Mouse (Mus musculus): ENCODE measurements at regions not wholly inside any gene's neighbourhood (a gene's known extent, or its start where the extent isn't known, plus 50 kb on each side); places are given as distances from the start of the nearest gene placed in this dataset.

DNA sequence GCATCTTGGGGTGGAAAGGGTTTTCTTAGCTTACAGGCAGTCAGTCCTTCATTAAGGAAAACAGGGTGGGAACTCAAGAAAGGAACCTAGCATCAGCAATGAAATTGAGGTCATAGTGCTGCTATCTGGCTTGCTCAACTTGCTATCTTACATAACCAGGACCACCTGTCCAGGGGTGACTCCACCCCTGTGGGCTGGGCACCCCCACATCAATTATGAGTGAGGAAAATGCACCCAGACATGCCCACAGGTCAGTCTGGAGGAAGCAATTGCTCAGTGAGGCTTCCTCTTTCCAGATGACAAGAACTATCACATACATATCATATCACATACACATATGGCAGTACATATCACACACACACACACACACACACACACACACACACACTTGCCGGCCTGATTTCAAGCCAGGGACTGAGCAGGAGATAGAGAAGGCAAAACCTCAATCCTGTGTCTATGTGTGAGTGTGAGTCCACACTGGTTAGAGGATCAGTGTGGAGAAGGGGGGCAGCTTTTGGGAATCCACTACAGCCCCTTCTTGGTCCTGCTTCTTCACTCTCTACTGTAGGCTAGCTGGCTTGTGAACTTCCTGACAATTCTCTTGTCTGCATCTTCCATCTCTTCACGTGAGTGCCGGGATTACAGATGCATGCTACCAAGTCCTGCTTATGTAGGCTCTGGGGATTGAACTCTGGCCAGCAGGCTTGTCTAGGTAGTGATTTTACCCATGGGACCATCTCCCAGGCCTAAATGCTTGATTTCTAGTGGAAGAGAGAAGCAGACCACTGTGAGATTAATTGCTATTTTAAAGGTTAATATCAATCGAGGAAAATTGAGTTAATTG is 96.4 kb upstream of the Pgrmc2 start:
- Histone ChIP-seq H3K4me3 (replicated peaks; ENCODE audit: low read depth, low read length) (no peak overlapping the region), H3K9ac (ENCODE audit: low read depth, low read length) (no peak overlapping the region), H3K27me3 (ENCODE audit: insufficient read depth, low read length) (no peaks in the 10 kb centered on the region), H3K36me3 (ENCODE audit: insufficient read depth, low read length) (no peaks in the 10 kb centered on the region), H3K4me2 (ENCODE audit: low read length) (no peak overlapping the region), H3K27ac (no peak overlapping the region), H3K4me1 (replicated peaks; ENCODE audit: insufficient read depth, low read length) (0 out of 2 replicates have a peak, but pooled peaks cover 6% of the 10 kb centered on the region), H3K9me3 (replicated peaks; ENCODE audit: low read length) (no peaks in the 10 kb centered on the region)
- no peak for ATAC-seq (replicated peaks; ENCODE audit: low FRiP score, low read depth)
- no peak for DNase-seq (ENCODE audit: low spot score)
- no peak for TF ChIP-seq CTCF (IDR thresholded peaks at IDR 0.05; ENCODE audit: low read depth)
- WGBS, result 72% methylated on average over 4 of the region's 4 CpGs

- Histone ChIP-seq H3K4me2 (ENCODE audit: low read length) (no peak overlapping the region), H3K4me1 (replicated peaks; ENCODE audit: insufficient read depth, low read length) (0 out of 2 replicates have a peak, but pooled peaks cover 5% of the 10 kb centered on the region), H3K27ac (no peak overlapping the region), H3K4me3 (replicated peaks; ENCODE audit: low read depth, low read length) (no peak overlapping the region), H3K36me3 (ENCODE audit: insufficient read depth, low read length) (no peaks in the 10 kb centered on the region), H3K9ac (ENCODE audit: low read depth, low read length) (no peak overlapping the region), H3K9me3 (replicated peaks; ENCODE audit: low read length) (no peaks in the 10 kb centered on the region), H3K27me3 (ENCODE audit: insufficient read depth, low read length) (no peaks in the 10 kb centered on the region)
- TF ChIP-seq CTCF (IDR thresholded peaks at IDR 0.05; ENCODE audit: low read depth), result no peak
- ATAC-seq (replicated peaks; ENCODE audit: low FRiP score, low read depth) (no peak), DNase-seq (ENCODE audit: low spot score) (no peak)
Observed at GRCm38 (mm10) chr3:41177124-41177523, 94.3 kb upstream of the Pgrmc2 start.

DNA sequence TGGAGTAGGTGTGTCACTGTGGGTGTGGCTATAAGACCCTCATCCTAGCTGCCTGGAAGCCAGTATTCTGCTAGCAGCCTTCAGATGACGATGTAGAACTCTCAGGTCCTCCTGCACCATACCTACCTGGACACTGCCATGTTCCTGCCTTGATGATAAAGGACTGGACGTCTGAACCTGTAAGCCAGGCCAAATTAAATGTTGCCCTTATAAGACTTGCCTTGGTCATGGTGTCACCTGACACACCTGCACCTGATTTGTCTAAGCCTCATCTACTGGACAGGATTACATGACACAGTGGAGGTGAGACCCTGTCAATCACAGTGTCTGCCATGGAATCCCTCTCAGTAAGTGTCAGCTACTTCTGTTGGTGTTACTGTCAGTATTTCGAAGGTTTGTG is 92.5 kb upstream of the Pgrmc2 start:
- H3K9me3 ChIP-seq (replicated peaks; ENCODE audit: low read length), result no peaks in the 10 kb centered on the region
- ATAC-seq (replicated peaks; ENCODE audit: low FRiP score, low read depth) (no peak), DNase-seq (ENCODE audit: low spot score) (no peak)
- H3K27ac ChIP-seq, result no peak overlapping the region
- H3K4me2 ChIP-seq (ENCODE audit: low read length), result no peak overlapping the region
- no peak for TF ChIP-seq CTCF (IDR thresholded peaks at IDR 0.05; ENCODE audit: low read depth)
- no peaks in the 10 kb centered on the region for H3K27me3 ChIP-seq (ENCODE audit: insufficient read depth, low read length)
- no peaks in the 10 kb centered on the region for H3K36me3 ChIP-seq (ENCODE audit: insufficient read depth, low read length)
- H3K4me1 ChIP-seq (replicated peaks; ENCODE audit: insufficient read depth, low read length), result 0 out of 2 replicates have a peak, but pooled peaks cover 5% of the 10 kb centered on the region
- no peak overlapping the region for H3K9ac ChIP-seq (ENCODE audit: low read depth, low read length)
- no peak overlapping the region for H3K4me3 ChIP-seq (replicated peaks; ENCODE audit: low read depth, low read length)
- 88% methylated on average over 3 of the region's 3 CpGs for WGBS

- ATAC-seq (replicated peaks; ENCODE audit: low FRiP score, low read depth), result no peak; the same call in 1 of the 2 replicates
Observed at GRCm38 (mm10) chr3:41173561-41173960, 90.7 kb upstream of the Pgrmc2 start.

GRCm38 (mm10) chr3:41172306-41173215 is 89.7 kb upstream of the Pgrmc2 start:
- ATAC-seq (replicated peaks; ENCODE audit: low FRiP score, low read depth), result no peak
- WGBS, result 43% methylated on average over 11 of the region's 11 CpGs

More at GRCm38 (mm10) chr3:41173561-41173960, 90.7 kb upstream of the Pgrmc2 start:
- no peaks in the 10 kb centered on the region for H3K9me3 ChIP-seq (replicated peaks; ENCODE audit: low read length)
- H3K27me3 ChIP-seq (ENCODE audit: insufficient read depth, low read length), result no peaks in the 10 kb centered on the region
- DNase-seq (ENCODE audit: low spot score), result no peak
- H3K9ac ChIP-seq (ENCODE audit: low read depth, low read length), result no peak overlapping the region
- no peak overlapping the region for H3K4me3 ChIP-seq (replicated peaks; ENCODE audit: low read depth, low read length)
- H3K36me3 ChIP-seq (ENCODE audit: insufficient read depth, low read length), result no peaks in the 10 kb centered on the region
- H3K4me1 ChIP-seq (replicated peaks; ENCODE audit: insufficient read depth, low read length), result 0 out of 2 replicates have a peak, but pooled peaks cover 5% of the 10 kb centered on the region
- no peak overlapping the region for H3K27ac ChIP-seq
- 31% methylated on average over 6 of the region's 6 CpGs for WGBS
- H3K4me2 ChIP-seq (ENCODE audit: low read length), result peak overlapping the region; percentile 5; the same call in 1 of the 2 replicates
- no peak for TF ChIP-seq CTCF (IDR thresholded peaks at IDR 0.05; ENCODE audit: low read depth)

GRCm38 (mm10) chr3:41171772-41172171 is 88.9 kb upstream of the Pgrmc2 start:
- Histone ChIP-seq H3K9ac (ENCODE audit: low read depth, low read length) (no peak overlapping the region), H3K36me3 (ENCODE audit: insufficient read depth, low read length) (no peaks in the 10 kb centered on the region), H3K27ac (no peak overlapping the region), H3K27me3 (ENCODE audit: insufficient read depth, low read length) (no peaks in the 10 kb centered on the region), H3K4me2 (ENCODE audit: low read length) (no peak overlapping the region), H3K9me3 (replicated peaks; ENCODE audit: low read length) (no peaks in the 10 kb centered on the region), H3K4me1 (replicated peaks; ENCODE audit: insufficient read depth, low read length) (0 out of 2 replicates have a peak, but pooled peaks cover 5% of the 10 kb centered on the region), H3K4me3 (replicated peaks; ENCODE audit: low read depth, low read length) (no peak overlapping the region)
- 89% methylated on average over 4 of the region's 4 CpGs for WGBS
- DNase-seq (ENCODE audit: low spot score) (no peak), ATAC-seq (replicated peaks; ENCODE audit: low FRiP score, low read depth) (no peak)
- TF ChIP-seq CTCF (IDR thresholded peaks at IDR 0.05; ENCODE audit: low read depth), result no peak

More at GRCm38 (mm10) chr3:41172306-41173215, 89.7 kb upstream of the Pgrmc2 start:
- no peaks in the 10 kb centered on the region for H3K27me3 ChIP-seq (ENCODE audit: insufficient read depth, low read length)
- no peaks in the 10 kb centered on the region for H3K9me3 ChIP-seq (replicated peaks; ENCODE audit: low read length)
- TF ChIP-seq CTCF (IDR thresholded peaks at IDR 0.05; ENCODE audit: low read depth), result no peak
- 0 out of 2 replicates have a peak, but pooled peaks cover 5% of the 10 kb centered on the region for H3K4me1 ChIP-seq (replicated peaks; ENCODE audit: insufficient read depth, low read length)
- no peak for DNase-seq (ENCODE audit: low spot score)
- no peak overlapping the region for H3K27ac ChIP-seq
- H3K4me2 ChIP-seq (ENCODE audit: low read length), result no peak overlapping the region
- H3K36me3 ChIP-seq (ENCODE audit: insufficient read depth, low read length), result no peaks in the 10 kb centered on the region
- H3K9ac ChIP-seq (ENCODE audit: low read depth, low read length), result no peak overlapping the region
- no peak overlapping the region for H3K4me3 ChIP-seq (replicated peaks; ENCODE audit: low read depth, low read length)
